Mouse (Mus musculus): Measurements from ENCODE around the gene Ifna13. TPM values are rescaled to one million over a fixed set of nuclear protein-coding genes. Genes with fewer than 3 reads are reported as not detected.
A peak's percentile ranks its signal among the peaks of the same experiment; 100 is the strongest.

Ifna13 gene
- total RNA-seq (2021), result not detected
- long read RNA-seq, experiment 1, result 0 reads
- long read RNA-seq, experiment 2, result 0 reads

DNA sequence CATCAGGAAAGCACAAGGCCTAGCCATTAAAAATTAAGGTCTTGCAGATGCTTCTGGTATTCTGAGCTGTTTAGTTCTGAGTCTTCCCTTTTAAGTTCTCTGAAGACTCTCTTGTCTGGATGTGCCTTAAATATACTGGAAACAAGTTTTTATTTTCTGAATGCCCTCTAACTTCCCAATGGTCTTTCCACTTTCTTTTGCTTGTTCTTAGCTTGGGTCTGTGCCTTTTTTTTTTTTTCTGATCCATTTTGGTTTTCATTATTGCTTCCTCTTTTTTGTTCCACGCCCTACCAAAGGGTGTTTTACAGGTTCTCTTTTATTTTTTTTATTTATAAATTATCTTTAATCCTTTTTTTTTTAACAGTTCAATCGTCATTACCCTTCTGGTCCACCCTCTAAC is at the start of gene Ifna13:
TSS of gene Ifna13 (minus strand) at position 101 of the 400 bp plus-strand sequence.
- TF ChIP-seq CTCF (conservative IDR thresholded peaks at IDR 0.05), result no peak
- Histone ChIP-seq H3K27ac (no peak within 1 kb of the TSS), H3K4me3 (no peak within 1 kb of the TSS)
- DNase-seq (ENCODE audit: low spot score in 2 of 2), result no peak

DNA sequence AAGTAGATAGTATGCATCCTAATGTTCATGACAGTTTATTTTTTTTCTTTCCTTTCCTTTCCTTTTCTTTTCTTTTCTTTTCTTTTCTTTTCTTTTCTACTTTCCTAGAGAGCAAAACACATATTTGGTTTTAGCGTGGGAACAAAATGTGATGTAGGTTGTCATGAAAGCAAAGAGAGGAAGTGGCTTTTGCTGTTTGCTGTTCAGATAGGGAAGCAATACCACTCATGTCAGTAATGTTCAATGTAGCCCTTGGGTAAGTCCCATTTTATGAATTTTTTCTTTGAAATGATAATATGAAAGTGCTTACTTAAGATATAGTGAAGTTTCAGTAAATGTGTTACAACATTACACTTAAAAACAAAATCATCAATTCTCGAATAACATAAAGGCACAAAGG is 49.1 kb upstream of the Ifna13 start:
- no peak for TF ChIP-seq CTCF (conservative IDR thresholded peaks at IDR 0.05)
- DNase-seq (ENCODE audit: low spot score in 2 of 2), result no peak
- no peak overlapping the region for H3K27ac ChIP-seq
- no peak overlapping the region for H3K4me3 ChIP-seq

DNA sequence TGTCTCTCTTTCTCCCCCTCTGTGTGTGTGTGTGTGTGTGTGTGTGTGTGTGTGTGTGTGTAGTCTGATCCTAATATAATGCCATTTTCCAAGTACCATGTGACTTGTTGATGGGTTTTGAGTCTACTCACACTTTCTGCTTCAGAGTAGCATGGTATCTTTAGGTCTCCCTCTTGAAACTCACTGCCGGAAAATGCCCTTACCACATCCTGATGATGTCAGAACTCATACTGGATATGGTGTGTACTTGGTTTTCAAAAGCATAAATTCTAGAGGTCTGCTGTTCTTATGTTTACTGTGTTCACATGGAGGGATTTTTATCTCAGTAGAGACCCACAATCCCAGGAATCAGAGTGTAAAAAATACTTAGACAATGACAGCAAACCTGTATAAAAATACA is 48.3 kb upstream of the Ifna13 start:
- Histone ChIP-seq H3K4me3 (no peak overlapping the region), H3K27ac (no peak overlapping the region)
- no peak for TF ChIP-seq CTCF (conservative IDR thresholded peaks at IDR 0.05)
- no peak for DNase-seq (ENCODE audit: low spot score in 2 of 2)

DNA sequence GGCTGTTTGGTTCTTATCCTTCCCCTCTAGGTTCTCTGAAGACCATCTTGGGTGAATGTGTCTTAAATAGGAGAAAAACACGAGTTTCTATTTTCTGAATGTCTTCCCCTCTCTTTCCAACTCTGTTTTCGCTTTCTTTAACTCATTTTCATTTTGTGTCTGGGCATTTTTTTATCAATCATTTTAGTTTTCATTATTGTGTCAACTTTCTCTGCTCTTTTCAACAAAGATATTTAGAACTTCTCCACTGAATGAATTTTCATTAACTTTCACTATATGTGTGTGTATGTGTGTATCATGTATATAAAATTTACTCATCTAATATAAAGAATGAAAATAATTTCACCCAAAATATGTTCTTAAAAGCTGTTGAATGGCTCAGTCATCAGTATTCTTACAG is 47.0 kb upstream of the Ifna13 start, which contains the start of gene Ifnab:
TSS of gene Ifnab (minus strand) at position 101 of the 400 bp plus-strand sequence.
- H3K4me3 ChIP-seq, result no peak within 1 kb of the TSS
- no peak for DNase-seq (ENCODE audit: low spot score in 2 of 2)
- TF ChIP-seq CTCF (conservative IDR thresholded peaks at IDR 0.05), result no peak
- H3K27ac ChIP-seq, result no peak within 1 kb of the TSS

DNA sequence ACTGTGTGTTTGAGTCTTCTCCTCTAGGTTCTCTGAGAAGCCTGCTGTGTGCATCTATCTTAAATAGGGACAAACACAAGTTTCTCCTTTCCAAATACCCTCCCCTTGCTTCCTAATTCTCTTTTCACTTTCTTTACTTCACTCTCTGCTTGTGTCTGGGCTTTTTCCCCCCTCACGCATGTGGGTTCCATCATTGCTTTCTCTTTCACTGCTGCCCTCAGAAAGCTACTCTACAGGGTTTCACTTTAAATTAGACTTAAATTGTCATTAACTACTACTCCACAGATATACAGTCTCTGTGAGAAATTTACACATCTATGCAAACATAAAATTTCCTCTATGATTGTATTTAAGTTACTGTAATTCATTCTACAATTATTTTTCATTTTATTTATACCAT is 39.6 kb upstream of the Ifna13 start, which contains the start of gene Ifna2:
TSS of gene Ifna2 (minus strand) at position 101 of the 400 bp plus-strand sequence.
- no peak for TF ChIP-seq CTCF (conservative IDR thresholded peaks at IDR 0.05)
- DNase-seq (ENCODE audit: low spot score in 2 of 2), result no peak
- no peak within 1 kb of the TSS for H3K4me3 ChIP-seq
- H3K27ac ChIP-seq, result no peak within 1 kb of the TSS

DNA sequence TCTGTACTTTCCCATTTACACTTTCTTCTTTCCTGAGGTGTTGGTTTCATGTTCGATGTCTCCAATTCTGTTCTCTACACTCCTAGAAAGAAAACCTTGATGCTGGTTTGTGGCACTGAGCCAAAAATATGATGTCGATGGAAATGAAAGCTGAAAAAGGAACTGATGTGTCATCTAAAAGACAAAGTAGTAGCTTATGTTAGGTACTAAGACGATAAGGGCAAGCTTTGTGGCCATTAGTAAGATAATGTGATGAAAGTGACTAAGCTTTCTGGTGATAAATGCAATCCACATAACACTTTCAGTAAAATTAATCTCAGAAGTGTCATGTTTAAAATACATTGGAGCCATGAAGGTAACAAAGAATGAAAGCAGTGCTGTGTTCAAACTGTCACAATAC is 37.1 kb upstream of the Ifna13 start:
- H3K27ac ChIP-seq, result no peak overlapping the region
- DNase-seq (ENCODE audit: low spot score in 2 of 2), result no peak
- TF ChIP-seq CTCF (conservative IDR thresholded peaks at IDR 0.05), result no peak

DNA sequence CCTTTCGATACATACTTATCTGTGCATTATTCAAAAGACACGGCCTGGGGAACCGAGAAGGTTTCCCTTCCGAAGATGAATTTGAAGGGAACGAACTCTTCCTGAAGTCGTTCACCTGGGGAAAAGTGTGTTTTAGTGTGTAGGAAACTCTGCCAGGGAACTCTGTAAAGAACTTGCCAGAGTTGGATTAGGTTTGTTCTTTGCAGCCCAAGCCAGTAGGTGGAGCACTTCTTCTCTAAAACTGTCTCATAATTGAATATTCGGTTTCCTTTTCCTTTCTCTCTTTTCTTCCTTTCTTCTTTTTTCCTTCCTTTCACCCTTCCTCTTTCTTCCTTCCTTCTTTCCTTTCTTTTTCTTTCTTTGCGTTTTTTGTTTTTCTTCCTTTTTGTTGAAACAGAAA is 36.1 kb upstream of the Ifna13 start:
- Histone ChIP-seq H3K27ac (no peak overlapping the region), H3K4me3 (no peak overlapping the region)
- peak in 1 of 2 experiments; percentile 14 for DNase-seq (ENCODE audit: low spot score in 2 of 2)
- TF ChIP-seq CTCF (conservative IDR thresholded peaks at IDR 0.05), result peak; percentile 85

More for the DNA sequence above, 37.1 kb upstream of the Ifna13 start:
- no peak overlapping the region for H3K4me3 ChIP-seq

DNA sequence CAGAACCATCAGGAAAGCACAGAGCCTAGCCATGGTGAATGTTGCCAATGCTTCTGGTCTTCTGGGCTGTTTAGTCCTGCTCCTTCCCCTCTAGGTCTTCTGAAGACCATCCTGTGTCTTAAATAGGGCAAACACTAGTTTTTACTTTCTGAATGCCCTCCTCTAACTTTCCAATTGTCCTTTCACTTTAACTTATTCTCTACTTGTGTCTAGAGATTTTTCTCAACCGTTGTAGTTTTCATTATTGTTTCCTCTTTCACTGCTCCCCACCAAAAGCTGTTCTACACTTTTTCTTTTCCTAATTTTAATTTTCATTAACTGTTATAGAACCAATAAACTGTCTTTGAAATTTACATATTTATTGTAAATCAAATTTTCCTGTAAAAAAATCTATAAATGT is 32.6 kb upstream of the Ifna13 start, which contains the start of gene Ifna16:
TSS of gene Ifna16 (minus strand) at position 101 of the 400 bp plus-strand sequence.
- DNase-seq (ENCODE audit: low spot score in 2 of 2), result no peak
- no peak within 1 kb of the TSS for H3K4me3 ChIP-seq
- TF ChIP-seq CTCF (conservative IDR thresholded peaks at IDR 0.05), result no peak
- no peak within 1 kb of the TSS for H3K27ac ChIP-seq

DNA sequence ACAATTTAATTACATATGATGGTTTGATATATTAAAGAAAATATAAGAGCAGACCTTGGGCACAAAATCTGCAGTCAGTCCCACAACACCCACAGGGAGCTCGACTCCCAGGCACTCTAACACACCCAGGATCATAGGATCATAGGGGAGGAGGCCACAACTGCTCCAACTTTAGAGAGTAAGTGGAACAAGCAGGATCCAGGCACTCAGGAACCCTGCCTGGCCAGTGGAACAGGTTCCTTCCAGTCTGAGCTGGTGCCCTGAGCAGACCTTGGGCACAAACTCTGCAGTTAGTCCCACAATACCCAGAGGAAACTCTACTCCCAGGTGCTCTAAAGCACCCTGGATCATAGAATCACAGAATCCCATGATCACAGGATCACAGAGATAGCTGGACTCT is 11.2 kb upstream of the Ifna13 start:
- no peak for DNase-seq (ENCODE audit: low spot score in 2 of 2)
- no peak for TF ChIP-seq CTCF (conservative IDR thresholded peaks at IDR 0.05)
- H3K27ac ChIP-seq, result no peak overlapping the region
- no peak overlapping the region for H3K4me3 ChIP-seq

DNA sequence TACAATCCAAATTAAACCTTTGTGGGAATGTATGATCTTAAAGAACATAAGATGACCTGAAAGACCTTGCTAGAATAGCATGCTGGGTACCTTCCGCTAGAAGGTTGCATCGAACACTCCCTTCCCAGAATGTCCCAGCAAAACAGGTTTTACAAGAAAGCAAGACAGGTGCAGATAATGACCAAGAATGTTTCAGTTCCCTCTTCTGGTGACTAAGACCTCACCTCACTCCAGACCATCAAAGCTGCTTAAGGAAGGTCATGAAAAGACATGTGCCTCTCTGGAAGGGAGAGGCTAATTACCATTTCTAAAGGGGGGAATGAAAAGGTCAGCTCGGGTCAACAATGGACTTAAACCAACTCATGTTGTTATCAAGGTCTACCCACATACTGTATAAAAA is 9.4 kb upstream of the Ifna13 start:
- Histone ChIP-seq H3K27ac (no peak overlapping the region), H3K4me3 (no peak overlapping the region)
- TF ChIP-seq CTCF (conservative IDR thresholded peaks at IDR 0.05), result no peak
- no peak for DNase-seq (ENCODE audit: low spot score in 2 of 2)

DNA sequence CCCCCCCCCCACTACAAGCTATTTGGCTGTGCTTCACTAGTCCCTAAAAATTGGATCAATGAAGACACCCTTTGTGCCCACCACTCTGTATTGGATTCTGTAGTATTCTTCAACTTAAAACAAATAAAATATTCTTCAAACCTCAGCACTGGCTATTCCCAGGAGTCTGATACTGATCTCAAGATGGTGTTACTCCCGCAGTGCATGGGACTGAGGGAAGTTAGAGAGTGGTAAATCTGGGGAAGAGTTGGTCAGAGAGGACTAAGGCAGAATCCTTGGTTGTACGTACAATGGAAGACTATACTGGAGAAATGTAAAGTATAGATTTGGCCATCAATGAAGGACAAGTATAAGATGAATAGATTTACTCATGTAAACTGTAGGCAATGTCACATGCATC is 1.7 kb downstream of the Ifna13 start:
- TF ChIP-seq CTCF (conservative IDR thresholded peaks at IDR 0.05), result no peak
- no peak overlapping the region for H3K27ac ChIP-seq
- no peak for DNase-seq (ENCODE audit: low spot score in 2 of 2)
- no peak overlapping the region for H3K4me3 ChIP-seq

DNA sequence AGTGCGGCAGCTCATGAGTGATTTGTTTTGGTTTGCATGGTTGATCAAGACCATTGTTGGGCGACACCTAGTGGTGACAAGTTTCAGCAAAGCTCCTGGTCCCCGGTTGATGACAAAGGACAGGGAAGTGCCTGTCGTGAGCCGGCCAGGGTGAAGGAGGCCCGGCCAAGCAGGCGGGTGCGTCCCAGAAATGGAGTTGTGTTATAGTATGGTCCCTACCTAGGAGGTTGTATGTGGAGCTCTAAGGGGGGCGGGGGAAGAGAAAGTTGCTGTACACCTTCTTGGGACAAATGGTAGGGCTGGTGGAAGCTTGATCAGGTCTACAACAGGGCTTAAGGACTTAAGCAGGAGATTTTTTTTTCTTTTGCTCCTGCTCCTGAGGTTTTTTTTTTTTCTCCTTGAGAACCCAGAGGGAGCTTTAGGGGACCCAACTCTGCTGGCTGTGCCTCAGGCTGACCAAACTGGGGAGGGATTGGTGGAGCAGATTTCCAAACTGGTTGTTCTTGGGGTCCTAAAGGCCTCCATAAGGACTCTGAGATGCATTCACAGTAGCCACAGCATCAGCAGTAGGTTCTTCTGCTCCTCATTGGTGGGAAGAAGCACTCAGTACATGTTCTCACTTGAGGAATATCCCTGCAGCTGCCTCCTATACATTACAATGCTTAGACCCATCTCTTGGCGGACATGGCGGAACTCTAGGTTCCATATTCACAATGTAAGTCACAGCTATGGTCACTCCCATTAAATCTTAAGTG is 3.0 kb downstream of the Ifna13 start:
- Histone ChIP-seq H3K4me3 (peak overlapping the region; percentile 63), H3K27ac (no peak overlapping the region; the same call in 1 of the 2 replicates)
- TF ChIP-seq CTCF (conservative IDR thresholded peaks at IDR 0.05), result peak; percentile 90
- DNase-seq (ENCODE audit: low spot score in 2 of 2), result peak; percentile 83 to 96

DNA sequence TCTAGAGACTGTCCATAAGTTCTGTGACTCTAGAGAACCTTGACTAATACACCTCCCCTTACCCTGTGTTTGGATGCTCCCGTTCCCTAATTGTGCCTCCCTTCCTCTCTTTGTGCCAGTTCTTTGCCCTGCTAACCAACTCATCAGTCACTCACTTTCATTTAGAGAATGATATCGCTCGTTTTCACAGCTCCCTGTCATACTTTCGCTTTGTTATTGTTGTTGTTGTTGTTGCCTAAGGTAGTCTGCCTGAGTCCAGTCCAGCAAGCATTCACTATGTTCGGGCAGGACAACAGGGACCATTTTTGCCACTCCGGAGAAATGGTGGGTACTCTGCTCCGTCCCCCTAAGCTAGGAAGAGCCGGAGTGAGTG is 3.6 kb downstream of the Ifna13 start:
- TF ChIP-seq CTCF (conservative IDR thresholded peaks at IDR 0.05), result no peak
- no peak overlapping the region; the same call in 1 of the 2 replicates for H3K27ac ChIP-seq
- peak overlapping the region; percentile 63 for H3K4me3 ChIP-seq
- no peak for DNase-seq (ENCODE audit: low spot score in 2 of 2)

DNA sequence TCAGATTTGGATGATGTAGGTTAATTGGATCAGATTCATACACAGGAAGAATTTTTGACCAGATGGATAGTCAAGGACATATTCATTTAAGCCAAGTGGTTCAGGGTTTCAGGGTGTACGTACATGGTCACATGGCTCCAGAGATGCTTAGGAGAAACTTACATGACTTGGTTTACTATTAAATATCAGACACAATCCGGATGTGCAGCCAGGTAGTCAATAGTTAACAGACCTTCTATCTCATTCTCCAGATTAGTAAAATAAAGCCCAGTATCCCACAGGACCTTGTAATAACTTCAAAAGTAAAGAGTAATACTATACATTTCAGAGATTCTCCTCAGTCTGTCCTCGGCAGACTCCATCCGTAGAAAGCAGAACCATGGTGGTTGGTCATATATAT is 9.9 kb downstream of the Ifna13 start, which contains the start of gene C87499:
TSS of gene C87499 (minus strand) at position 101 of the 400 bp plus-strand sequence.
- Histone ChIP-seq H3K27ac (no peak within 1 kb of the TSS), H3K4me3 (no peak within 1 kb of the TSS)
- no peak for TF ChIP-seq CTCF (conservative IDR thresholded peaks at IDR 0.05)
- no peak for DNase-seq (ENCODE audit: low spot score in 2 of 2)

All from layer of hippocampus, adult 2 months (tissue).